Comparison of ENCODE assay signal across 8 mouse cellular contexts in the genomic region with DNA sequence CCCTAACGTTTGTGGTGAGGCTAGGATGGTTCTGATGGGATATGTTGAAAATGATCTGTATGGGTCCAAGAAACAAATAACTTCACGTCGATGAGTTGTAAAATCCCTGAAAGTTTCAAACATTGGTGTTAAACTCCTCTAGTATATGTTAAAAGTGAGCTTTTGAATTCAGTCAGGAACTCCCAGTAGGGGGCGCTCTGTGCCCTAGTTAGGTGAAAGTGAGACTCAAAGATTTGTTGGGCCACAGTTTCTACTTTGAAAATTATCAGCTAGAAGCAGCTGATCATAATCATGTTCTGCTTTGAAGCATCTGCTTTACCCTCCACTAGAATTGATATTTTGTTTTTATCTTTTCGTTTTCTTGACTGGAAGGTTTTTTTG.
DNase-seq lines count a peak whose midpoint lies in the region; ATAC-seq and TF ChIP-seq lines count a peak whose summit lies in the region.
"Had no signal": no experiment of that assay in that cellular context is flagged by ENCODE, and none has a peak within 500 bp of the region (broad histone marks: within the 10 kb centered on the region; RNA-seq: fewer than 3 reads in every experiment).

No protein-coding gene starts in this region.

- 37% methylated on average over 5 of the region's 5 CpGs for WGBS in lung, embryonic 14.5 days
- 38% methylated on average over 5 of the region's 5 CpGs for whole genome bisulfite sequencing in stomach, postnatal 0 days

- no peak overlapping the region for H3K4me2 ChIP-seq in lung, embryonic 14.5 days
- no peak overlapping the region for H3K4me2 ChIP-seq in stomach, postnatal 0 days (replicated peaks; ENCODE audit: low read depth)

- no peak overlapping the region for H3K4me3 ChIP-seq in lung, embryonic 14.5 days (ENCODE audit: low read depth, low read length)
- H3K4me3 ChIP-seq in stomach, postnatal 0 days (ENCODE audit: low read depth, low read length) = no peak overlapping the region

- no peak for TF ChIP-seq EP300 in stomach, postnatal 0 days (optimal IDR thresholded peaks at IDR 0.05)

- H3K36me3 ChIP-seq in lung, embryonic 14.5 days (ENCODE audit: insufficient read depth) = no peaks in the 10 kb centered on the region
- no peaks in the 10 kb centered on the region for H3K36me3 ChIP-seq in stomach, postnatal 0 days (ENCODE audit: control insufficient read depth, insufficient read depth, low read length)

- peaks cover 16% of the 10 kb centered on the region; the same call in 1 of the 2 replicates for H3K9me3 ChIP-seq in lung, embryonic 14.5 days (ENCODE audit: low read depth, low read length)
- H3K9me3 ChIP-seq in stomach, postnatal 0 days (ENCODE audit: control insufficient read depth, low read length) = peaks cover 5% of the 10 kb centered on the region; the same call in 1 of the 2 replicates

- ATAC-seq in common myeloid progenitor, adult 5-6 weeks (replicated peaks; ENCODE audit: low read depth, poor library complexity, severe bottlenecking) = peak; percentile 33; the same call in 1 of the 2 replicates
- ATAC-seq in lung, embryonic 14.5 days (ENCODE audit: insufficient read depth) = no peak
- 0 out of 2 replicates have a peak, but pooled peaks have one; percentile 3 for ATAC-seq in stomach, postnatal 0 days (ENCODE audit: low FRiP score, low TSS enrichment)

- H3K27ac ChIP-seq in lung, embryonic 14.5 days (ENCODE audit: low read depth) = no peak overlapping the region
- H3K27ac ChIP-seq in stomach, postnatal 0 days (replicated peaks) = no peak overlapping the region
- H3K27ac ChIP-seq: macrophage had no signal

- peak; percentile 54 for TF ChIP-seq CTCF in lung, embryonic 14.5 days (IDR thresholded peaks at IDR 0.05; ENCODE audit: low read depth)
- TF ChIP-seq CTCF in stomach, postnatal 0 days (IDR thresholded peaks at IDR 0.05; ENCODE audit: low read depth) = peak; percentile 70

- H3K4me1 ChIP-seq in lung, embryonic 14.5 days (ENCODE audit: insufficient read depth) = no peaks in the 10 kb centered on the region
- 0 out of 2 replicates have a peak, but pooled peaks cover 2% of the 10 kb centered on the region for H3K4me1 ChIP-seq in stomach, postnatal 0 days (replicated peaks; ENCODE audit: control insufficient read depth, insufficient read depth)

- H3K27me3 ChIP-seq in lung, embryonic 14.5 days (ENCODE audit: insufficient read depth, low read length) = no peaks in the 10 kb centered on the region
- no peaks in the 10 kb centered on the region for H3K27me3 ChIP-seq in stomach, postnatal 0 days (ENCODE audit: control insufficient read depth, insufficient read depth, low read length)

- DNase-seq in right cerebral cortex, adult 2 months (ENCODE audit: low spot score in 2 of 2) = peak; percentile 7 to 21
- no peak for DNase-seq in right cerebral cortex, postnatal 36 days (ENCODE audit: low spot score in 2 of 2)
- peak; percentile 90 for DNase-seq in adipocyte (ENCODE audit: low spot score)
- DNase-seq in induced T-regulatory cell, adult 2 months (ENCODE audit: low read depth) = peak; percentile 80
- peak; percentile 79 for DNase-seq in lung, embryonic 14.5 days
- peak; percentile 64 for DNase-seq in stomach, postnatal 0 days (ENCODE audit: low spot score)

- H3K9ac ChIP-seq in lung, embryonic 14.5 days = no peak overlapping the region
- H3K9ac ChIP-seq in stomach, postnatal 0 days (ENCODE audit: low read length) = no peak overlapping the region

Comparison
In these comparisons a context has a peak if more than half of its experiments do, and no peak if none do; other contexts are left out.
1. DNase-seq: peak in right cerebral cortex, adult 2 months (2 of 2), adipocyte (single experiment), induced T-regulatory cell, adult 2 months (single experiment), lung, embryonic 14.5 days (single experiment) and stomach, postnatal 0 days (single experiment); none in right cerebral cortex, postnatal 36 days (0 of 2).